Comparison of ENCODE assay signal across 9 mouse cellular contexts in the genomic region with DNA sequence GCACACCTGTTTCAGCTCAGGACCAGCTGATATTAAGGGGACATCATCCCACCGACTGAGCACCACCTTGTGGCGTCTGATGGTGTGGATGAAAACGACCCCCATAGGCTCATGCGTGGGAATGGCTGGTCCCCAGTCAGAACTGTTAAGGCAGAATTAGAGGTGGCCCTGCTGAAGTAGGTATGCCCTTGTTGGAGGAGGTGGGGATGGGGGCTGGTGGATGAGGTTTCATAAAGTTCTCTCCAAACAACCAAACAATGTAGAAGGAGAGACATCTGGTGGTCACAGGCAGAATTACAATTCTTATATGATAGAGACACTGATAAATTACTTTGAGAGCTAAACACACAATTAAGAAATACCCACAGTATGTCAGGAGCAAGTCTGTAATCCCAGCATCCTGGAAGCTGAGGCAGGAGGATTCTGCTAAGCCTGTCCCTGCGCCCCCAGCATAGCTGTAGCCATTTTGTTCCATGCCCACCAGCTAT. TPM values are rescaled to one million over a fixed set of nuclear protein-coding genes. Genes with fewer than 3 reads are reported as not detected.
DNase-seq lines count a peak whose midpoint lies in the region; ATAC-seq and TF ChIP-seq lines count a peak whose summit lies in the region.
"Had no signal": no experiment of that assay in that cellular context is flagged by ENCODE, and none has a peak within 500 bp of the region (broad histone marks: within the 10 kb centered on the region; RNA-seq: fewer than 3 reads in every experiment).

No protein-coding gene starts in this region.

- H3K4me2 ChIP-seq in hindbrain, embryonic 12.5 days (replicated peaks), result no peak overlapping the region
- no peak overlapping the region for H3K4me2 ChIP-seq in lung, embryonic 14.5 days

- H3K4me1 ChIP-seq in ES-E14 (ENCODE audit: control insufficient read depth in 2 of 2, insufficient read depth in 2 of 2, low read length in 2 of 2, poor library complexity in 1 of 2), result no peaks in the 10 kb centered on the region
- no peaks in the 10 kb centered on the region for H3K4me1 ChIP-seq in hindbrain, embryonic 12.5 days
- H3K4me1 ChIP-seq in lung, embryonic 14.5 days (ENCODE audit: insufficient read depth), result no peaks in the 10 kb centered on the region

- DNase-seq in left cerebral cortex, adult 11 months (ENCODE audit: low spot score), result peak; percentile 31
- DNase-seq in left cerebral cortex, adult 8-10 months (ENCODE audit: low spot score in 2 of 2), result no peak
- no peak for DNase-seq in ES-E14 (ENCODE audit: low read depth, low spot score)
- peak; percentile 28 for DNase-seq in cerebellum, adult 8-10 months
- DNase-seq in lung, embryonic 14.5 days, result peak; percentile 73
- DNase-seq in retina, postnatal 1 day, result peak; percentile 65
- no peak for DNase-seq in adrenal gland, adult 2 months

- H3K9ac ChIP-seq in ES-E14 (ENCODE audit: insufficient read depth, low read depth, low read length, poor library complexity, severe bottlenecking), result no peak overlapping the region
- no peak overlapping the region for H3K9ac ChIP-seq in hindbrain, embryonic 12.5 days
- H3K9ac ChIP-seq in lung, embryonic 14.5 days, result no peak overlapping the region

- WGBS in hindbrain, embryonic 12.5 days, result 72% methylated on average over 5 of the region's 5 CpGs
- WGBS in lung, embryonic 14.5 days, result 65% methylated on average over 5 of the region's 5 CpGs

- ATAC-seq in hindbrain, embryonic 12.5 days (ENCODE audit: low FRiP score), result 0 out of 2 replicates have a peak, but pooled peaks have one; percentile 58
- ATAC-seq in lung, embryonic 14.5 days (ENCODE audit: insufficient read depth), result no peak

- H3K27ac ChIP-seq in ES-E14 (ENCODE audit: insufficient read depth, low read depth, low read length, poor library complexity, severe bottlenecking), result no peak overlapping the region
- no peak overlapping the region for H3K27ac ChIP-seq in hindbrain, embryonic 12.5 days
- no peak overlapping the region for H3K27ac ChIP-seq in lung, embryonic 14.5 days (ENCODE audit: low read depth)

- no peaks in the 10 kb centered on the region for H3K27me3 ChIP-seq in hindbrain, embryonic 12.5 days
- no peaks in the 10 kb centered on the region for H3K27me3 ChIP-seq in lung, embryonic 14.5 days (ENCODE audit: insufficient read depth, low read length)

- in situ Hi-C loops in ES-E14 (cut with MboI; ENCODE audit: low sequenced_read_pairs in 2 of 2, unreplicated experiment in 2 of 2), result loop anchor here in 1 of 2 experiments (10.0 kb wide), 1 partner anchor 61 kb away; no protein-coding TSS in a partner anchor

- peaks cover 60% of the 10 kb centered on the region for H3K36me3 ChIP-seq in ES-E14 (ENCODE audit: control insufficient read depth, insufficient read depth, low read length, poor library complexity, severe bottlenecking)
- H3K36me3 ChIP-seq in hindbrain, embryonic 12.5 days, result peaks cover 61% of the 10 kb centered on the region
- peaks cover 90% of the 10 kb centered on the region for H3K36me3 ChIP-seq in lung, embryonic 14.5 days (ENCODE audit: insufficient read depth)

- no peaks in the 10 kb centered on the region for H3K9me3 ChIP-seq in ES-E14 (ENCODE audit: control insufficient read depth, insufficient read depth, low read depth, low read length)
- no peaks in the 10 kb centered on the region for H3K9me3 ChIP-seq in hindbrain, embryonic 12.5 days (replicated peaks)
- no peaks in the 10 kb centered on the region for H3K9me3 ChIP-seq in lung, embryonic 14.5 days (ENCODE audit: low read depth, low read length)

- no peak overlapping the region for H3K4me3 ChIP-seq in ES-E14 (ENCODE audit: insufficient read depth in 1 of 2, low read depth in 1 of 2, low read length in 2 of 2, poor library complexity in 1 of 2, severe bottlenecking in 1 of 2)
- H3K4me3 ChIP-seq in hindbrain, embryonic 12.5 days, result no peak overlapping the region
- H3K4me3 ChIP-seq in lung, embryonic 14.5 days (ENCODE audit: low read depth, low read length), result no peak overlapping the region
- H3K4me3 ChIP-seq: erythroblast, embryonic 14.5 days had no signal

- TF ChIP-seq CTCF in lung, embryonic 14.5 days (IDR thresholded peaks at IDR 0.05; ENCODE audit: low read depth), result peak; percentile 65

TF ChIP-seq in ES-E14, 5 proteins besides CTCF, POLR2A, EP300 and RAD21:
- TF ChIP-seq HCFC1 (IDR thresholded peaks at IDR 0.05; ENCODE audit: borderline replicate concordance, insufficient read depth, low read length), result no peak
- TF ChIP-seq ZNF384 (IDR thresholded peaks at IDR 0.05; ENCODE audit: low read depth, low read length), result 0 out of 2 replicates have a peak, but pooled peaks have one; percentile 0
- peak; percentile 44; the same call in 1 of the 2 replicates for TF ChIP-seq ZC3H11A (IDR thresholded peaks at IDR 0.05; ENCODE audit: borderline replicate concordance, low read depth, low read length)
TF ChIP-seq in ES-E14: peak in this region for 2.

RNA-seq across cellular contexts. Expression of a gene that starts 22.0 kb away (rescaled TPM):
- total RNA-seq in left cerebral cortex, adult 8-10 months (2022), result 1 to 10 TPM in 1 of 4 experiments, under 1 TPM in 3; 0.34 to 1.2 (median 0.42) TPM
- total RNA-seq in ES-E14 (2012; rRNA removed), result 46.8 and 68.2 TPM in 2 replicates
- polyA plus RNA-seq in hindbrain, embryonic 12.5 days (2016; fragmentation: Nextera tagmentation; extraction: Ambion mirVana), result 35.0 and 40.0 TPM in 2 replicates
- polyA plus RNA-seq in lung, embryonic 14.5 days (2014; fragmentation: Nextera tagmentation; extraction: Ambion mirVana), result 56.0 and 58.6 TPM in 2 replicates
- 1 to 10 TPM; 1.1 to 1.4 TPM for total RNA-seq in adrenal gland, adult 2 months (2021)
- 0.23 and 0.27 TPM in 2 replicates for polyA plus RNA-seq in adrenal gland, adult 2 months (2012; rRNA removed)

RNA-seq across cellular contexts. Expression of a gene that starts 28.7 kb away (rescaled TPM):
- total RNA-seq in left cerebral cortex, adult 8-10 months (2022), result 1 to 10 TPM in 2 of 4 experiments, under 1 TPM in 2; 0.66 to 1.8 (median 0.93) TPM
- total RNA-seq in ES-E14 (2012; rRNA removed), result 36.9 TPM in 2 replicates
- 1.5 and 2.0 TPM in 2 replicates for polyA plus RNA-seq in hindbrain, embryonic 12.5 days (2016; fragmentation: Nextera tagmentation; extraction: Ambion mirVana)
- polyA plus RNA-seq in lung, embryonic 14.5 days (2014; fragmentation: Nextera tagmentation; extraction: Ambion mirVana), result 8.1 and 13.6 TPM in 2 replicates
- 10 to 100 TPM; 13.1 to 19.2 TPM for total RNA-seq in adrenal gland, adult 2 months (2021)
- polyA plus RNA-seq in adrenal gland, adult 2 months (2012; rRNA removed), result 57.6 and 60.8 TPM in 2 replicates

RNA-seq across cellular contexts. Expression of a gene that starts 54.0 kb away (rescaled TPM):
- 100 to 1,000 TPM in 1 of 4 experiments, 10 to 100 TPM in 3; 80.4 to 102 (median 92.3) TPM for total RNA-seq in left cerebral cortex, adult 8-10 months (2022)
- 17.0 and 36.8 TPM in 2 replicates for total RNA-seq in ES-E14 (2012; rRNA removed)
- polyA plus RNA-seq in hindbrain, embryonic 12.5 days (2016; fragmentation: Nextera tagmentation; extraction: Ambion mirVana), result 24.1 and 26.1 TPM in 2 replicates
- polyA plus RNA-seq in lung, embryonic 14.5 days (2014; fragmentation: Nextera tagmentation; extraction: Ambion mirVana), result 19.5 and 23.5 TPM in 2 replicates
- 10 to 100 TPM; 18.2 to 37.0 TPM for total RNA-seq in adrenal gland, adult 2 months (2021)
- 13.1 and 15.8 TPM in 2 replicates for polyA plus RNA-seq in adrenal gland, adult 2 months (2012; rRNA removed)

Comparison
In these comparisons a context has a peak if more than half of its experiments do, and no peak if none do; other contexts are left out.
1. DNase-seq: peak in left cerebral cortex, adult 11 months (single experiment), cerebellum, adult 8-10 months (single experiment), lung, embryonic 14.5 days (single experiment) and retina, postnatal 1 day (single experiment); none in left cerebral cortex, adult 8-10 months (0 of 2), ES-E14 (single experiment) and adrenal gland, adult 2 months (single experiment).
2. RNA of a gene that starts 22.0 kb away (total RNA-seq): 46.8 to 68.2 TPM in ES-E14; 1.1 to 1.4 TPM in adrenal gland, adult 2 months and 0.34 to 1.2 TPM in left cerebral cortex, adult 8-10 months; every median in the first group is over 10 times any median in the second.
3. RNA of a gene that starts 28.7 kb away (total RNA-seq): 36.9 TPM in ES-E14 and 13.1 to 19.2 TPM in adrenal gland, adult 2 months; 0.66 to 1.8 TPM in left cerebral cortex, adult 8-10 months; every median in the first group is over 4 times any median in the second.